Mouse (Mus musculus): ENCODE results near the gene Enoph1. TPM values are rescaled to one million over a fixed set of nuclear protein-coding genes. Genes with fewer than 3 reads are reported as not detected.

Enoph1 gene
- polyA plus RNA-seq, 1 experiment, result 43.4 TPM

GRCm38 (mm10) chr5:100047143-100047640 is 7.4 kb downstream of the Enoph1 start:
- no peak overlapping the region for H3K9ac ChIP-seq (ENCODE audit: low read depth, poor library complexity, severe bottlenecking)
- TF ChIP-seq CTCF (IDR thresholded peaks at IDR 0.05; ENCODE audit: low read depth, low read length) (no peak), POLR2A (IDR thresholded peaks at IDR 0.05; ENCODE audit: insufficient read depth, low read length) (no peak), EP300 (IDR thresholded peaks at IDR 0.05; ENCODE audit: insufficient read depth, low read depth, low read length) (no peak)
- H3K36me3 ChIP-seq (ENCODE audit: control insufficient read depth, insufficient read depth, low read length, poor library complexity, severe bottlenecking), result peaks cover 5% of the 10 kb centered on the region; the same call in 1 of the 2 replicates
- H3K9me3 ChIP-seq (replicated peaks; ENCODE audit: control insufficient read depth, insufficient read depth, low read length, poor library complexity, severe bottlenecking), result no peaks in the 10 kb centered on the region; the same call in 1 of the 2 replicates
- H3K27me3 ChIP-seq (ENCODE audit: control insufficient read depth, insufficient read depth, low read length, poor library complexity, severe bottlenecking), result no peaks in the 10 kb centered on the region
- peak overlapping the region; percentile 5; the same call in 1 of the 2 replicates for H3K4me3 ChIP-seq (ENCODE audit: low read depth, low read length)
- H3K27ac ChIP-seq (ENCODE audit: insufficient read depth, low read length), result peak overlapping the region; percentile 63
- peaks cover 10% of the 10 kb centered on the region for H3K4me1 ChIP-seq (ENCODE audit: control insufficient read depth, insufficient read depth, low read length)

- no peaks in the 10 kb centered on the region; the same call in 1 of the 2 replicates for H3K9me3 ChIP-seq (replicated peaks; ENCODE audit: control insufficient read depth, insufficient read depth, low read length, poor library complexity, severe bottlenecking)
- no peaks in the 10 kb centered on the region for H3K27me3 ChIP-seq (ENCODE audit: control insufficient read depth, insufficient read depth, low read length, poor library complexity, severe bottlenecking)
- H3K27ac ChIP-seq (ENCODE audit: insufficient read depth, low read length), result peak overlapping the region; percentile 63
- 0 out of 2 replicates have a peak overlapping the region, but pooled peaks have one; percentile 21 for H3K9ac ChIP-seq (ENCODE audit: low read depth, poor library complexity, severe bottlenecking)
- peaks cover 4% of the 10 kb centered on the region; the same call in 1 of the 2 replicates for H3K36me3 ChIP-seq (ENCODE audit: control insufficient read depth, insufficient read depth, low read length, poor library complexity, severe bottlenecking)
- peaks cover 10% of the 10 kb centered on the region for H3K4me1 ChIP-seq (ENCODE audit: control insufficient read depth, insufficient read depth, low read length)
- TF ChIP-seq POLR2A (IDR thresholded peaks at IDR 0.05; ENCODE audit: insufficient read depth, low read length), result no peak
- TF ChIP-seq CTCF (IDR thresholded peaks at IDR 0.05; ENCODE audit: low read depth, low read length), result no peak
- TF ChIP-seq EP300 (IDR thresholded peaks at IDR 0.05; ENCODE audit: insufficient read depth, low read depth, low read length), result no peak
- peak overlapping the region; percentile 7 for H3K4me3 ChIP-seq (ENCODE audit: low read depth, low read length)
Observed at GRCm38 (mm10) chr5:100047871-100048270, 8.1 kb downstream of the Enoph1 start.

DNA sequence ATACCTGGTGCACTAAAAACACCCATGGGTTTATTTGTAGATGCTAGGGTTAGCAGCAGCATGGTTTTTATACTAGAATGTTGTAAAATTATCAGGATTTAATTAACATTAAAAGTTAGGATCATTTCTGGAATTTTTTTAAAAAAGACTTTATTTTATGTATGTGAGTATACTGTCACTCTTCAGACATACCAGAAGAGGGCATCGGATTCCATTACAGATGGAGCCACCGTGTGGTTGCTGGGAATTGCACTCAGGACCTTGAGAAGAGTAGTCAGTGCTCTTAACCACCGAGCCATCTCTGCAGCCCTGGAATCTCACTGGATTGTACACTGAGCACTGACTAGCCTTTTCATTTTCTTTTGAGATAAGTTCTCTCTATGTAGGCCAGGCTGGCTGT is 10.1 kb downstream of the Enoph1 start:
- Histone ChIP-seq H3K4me1 (ENCODE audit: control insufficient read depth, insufficient read depth, low read length) (peaks cover 11% of the 10 kb centered on the region), H3K27ac (ENCODE audit: insufficient read depth, low read length) (no peak overlapping the region), H3K27me3 (ENCODE audit: control insufficient read depth, insufficient read depth, low read length, poor library complexity, severe bottlenecking) (no peaks in the 10 kb centered on the region), H3K36me3 (ENCODE audit: control insufficient read depth, insufficient read depth, low read length, poor library complexity, severe bottlenecking) (peaks cover 4% of the 10 kb centered on the region), H3K9me3 (replicated peaks; ENCODE audit: control insufficient read depth, insufficient read depth, low read length, poor library complexity, severe bottlenecking) (no peaks in the 10 kb centered on the region; the same call in 1 of the 2 replicates), H3K9ac (ENCODE audit: low read depth, poor library complexity, severe bottlenecking) (no peak overlapping the region), H3K4me3 (ENCODE audit: low read depth, low read length) (no peak overlapping the region)
- TF ChIP-seq EP300 (IDR thresholded peaks at IDR 0.05; ENCODE audit: insufficient read depth, low read depth, low read length) (no peak), CTCF (IDR thresholded peaks at IDR 0.05; ENCODE audit: low read depth, low read length) (no peak), POLR2A (IDR thresholded peaks at IDR 0.05; ENCODE audit: insufficient read depth, low read length) (no peak)

- no peaks in the 10 kb centered on the region for H3K27me3 ChIP-seq (ENCODE audit: control insufficient read depth, insufficient read depth, low read length, poor library complexity, severe bottlenecking)
- no peak overlapping the region for H3K27ac ChIP-seq (ENCODE audit: insufficient read depth, low read length)
- H3K4me1 ChIP-seq (ENCODE audit: control insufficient read depth, insufficient read depth, low read length), result peaks cover 8% of the 10 kb centered on the region
- H3K9me3 ChIP-seq (replicated peaks; ENCODE audit: control insufficient read depth, insufficient read depth, low read length, poor library complexity, severe bottlenecking), result no peaks in the 10 kb centered on the region; the same call in 1 of the 2 replicates
- no peak overlapping the region for H3K9ac ChIP-seq (ENCODE audit: low read depth, poor library complexity, severe bottlenecking)
- H3K4me3 ChIP-seq (ENCODE audit: low read depth, low read length), result no peak overlapping the region
- H3K36me3 ChIP-seq (ENCODE audit: control insufficient read depth, insufficient read depth, low read length, poor library complexity, severe bottlenecking), result peaks cover 4% of the 10 kb centered on the region
- no peak for TF ChIP-seq CTCF (IDR thresholded peaks at IDR 0.05; ENCODE audit: low read depth, low read length)
- no peak for TF ChIP-seq EP300 (IDR thresholded peaks at IDR 0.05; ENCODE audit: insufficient read depth, low read depth, low read length)
- TF ChIP-seq POLR2A (IDR thresholded peaks at IDR 0.05; ENCODE audit: insufficient read depth, low read length), result no peak
Observed at GRCm38 (mm10) chr5:100052728-100053127, 12.9 kb downstream of the Enoph1 start.

- H3K4me3 ChIP-seq (ENCODE audit: low read depth, low read length), result no peak overlapping the region
- no peak overlapping the region; the same call in 1 of the 2 replicates for H3K27ac ChIP-seq (ENCODE audit: insufficient read depth, low read length)
- H3K9ac ChIP-seq (ENCODE audit: low read depth, poor library complexity, severe bottlenecking), result no peak overlapping the region
- no peak for TF ChIP-seq CTCF (IDR thresholded peaks at IDR 0.05; ENCODE audit: low read depth, low read length)
- no peak for TF ChIP-seq EP300 (IDR thresholded peaks at IDR 0.05; ENCODE audit: insufficient read depth, low read depth, low read length)
- no peak for TF ChIP-seq POLR2A (IDR thresholded peaks at IDR 0.05; ENCODE audit: insufficient read depth, low read length)
- H3K27me3 ChIP-seq (ENCODE audit: control insufficient read depth, insufficient read depth, low read length, poor library complexity, severe bottlenecking), result no peaks in the 10 kb centered on the region
- no peaks in the 10 kb centered on the region; the same call in 1 of the 2 replicates for H3K9me3 ChIP-seq (replicated peaks; ENCODE audit: control insufficient read depth, insufficient read depth, low read length, poor library complexity, severe bottlenecking)
- peaks cover 19% of the 10 kb centered on the region for H3K36me3 ChIP-seq (ENCODE audit: control insufficient read depth, insufficient read depth, low read length, poor library complexity, severe bottlenecking)
- H3K4me1 ChIP-seq (ENCODE audit: control insufficient read depth, insufficient read depth, low read length), result peaks cover 5% of the 10 kb centered on the region
Observed at GRCm38 (mm10) chr5:100054807-100055547, 15.2 kb downstream of the Enoph1 start.

Measured in ES-Bruce4 (cell line).